Mouse (Mus musculus): Measurements from ENCODE around the gene Nrarp. TPM values are rescaled to one million over a fixed set of nuclear protein-coding genes. Genes with fewer than 3 reads are reported as not detected.

Nrarp gene
- polyA plus RNA-seq, 1 experiment from 2014 or later: 2.1 TPM

GRCm38 (mm10) chr2:25217666-25218065 is 37.1 kb downstream of the Nrarp start:
- Histone ChIP-seq H3K27ac (replicated peaks) (no peak overlapping the region), H3K9ac (no peak overlapping the region), H3K4me2 (no peak overlapping the region), H3K27me3 (peaks cover 4% of the 10 kb centered on the region; the same call in 1 of the 2 replicates), H3K4me1 (replicated peaks) (peaks cover 8% of the 10 kb centered on the region), H3K4me3 (replicated peaks) (no peak overlapping the region), H3K9me3 (replicated peaks) (no peaks in the 10 kb centered on the region), H3K36me3 (replicated peaks) (peaks cover 15% of the 10 kb centered on the region)
- no peak for ATAC-seq (ENCODE audit: insufficient read depth)
- WGBS (ENCODE audit: insufficient replicate concordance): 48% methylated on average over 2 of the region's 2 CpGs

GRCm38 (mm10) chr2:25218445-25218844 is 37.9 kb downstream of the Nrarp start, which contains the start of gene Fam166a:
Gene Fam166a, plus strand, starts transcription at chr2:25218745.
- H3K4me3 ChIP-seq (replicated peaks): no peak within 1 kb of the TSS
- no peaks in the 10 kb centered on the region for H3K9me3 ChIP-seq (replicated peaks)
- H3K4me1 ChIP-seq (replicated peaks): peaks cover 16% of the 10 kb centered on the region
- no peak within 1 kb of the TSS for H3K4me2 ChIP-seq
- peaks cover 4% of the 10 kb centered on the region; the same call in 1 of the 2 replicates for H3K27me3 ChIP-seq
- peaks cover 22% of the 10 kb centered on the region for H3K36me3 ChIP-seq (replicated peaks)
- ATAC-seq (ENCODE audit: insufficient read depth): no peak
- H3K9ac ChIP-seq: no peak within 1 kb of the TSS
- H3K27ac ChIP-seq (replicated peaks): no peak within 1 kb of the TSS

- Histone ChIP-seq H3K9ac (no peak overlapping the region), H3K27me3 (no peaks in the 10 kb centered on the region), H3K27ac (replicated peaks) (no peak overlapping the region), H3K36me3 (replicated peaks) (peaks cover 27% of the 10 kb centered on the region), H3K4me1 (replicated peaks) (peaks cover 28% of the 10 kb centered on the region), H3K4me3 (replicated peaks) (peak overlapping the region; percentile 4; the same call in 1 of the 2 replicates), H3K4me2 (0 out of 2 replicates have a peak overlapping the region, but pooled peaks have one; percentile 36), H3K9me3 (replicated peaks) (no peaks in the 10 kb centered on the region)
- no peak for ATAC-seq (ENCODE audit: insufficient read depth)
- WGBS (ENCODE audit: insufficient replicate concordance): 68% methylated on average over 5 of the region's 5 CpGs
These were observed 40.8 kb downstream of the Nrarp start for GRCm38 (mm10) chr2:25221331-25221772.

GRCm38 (mm10) chr2:25223681-25224491 is 43.3 kb downstream of the Nrarp start:
- peak; percentile 76 for ATAC-seq (ENCODE audit: insufficient read depth)
- peaks cover 46% of the 10 kb centered on the region for H3K4me1 ChIP-seq (replicated peaks)
- H3K9ac ChIP-seq: peak overlapping the region; percentile 95
- H3K4me2 ChIP-seq: peak overlapping the region; percentile 84
- peak overlapping the region; percentile 100 for H3K27ac ChIP-seq (replicated peaks)
- H3K36me3 ChIP-seq (replicated peaks): peaks cover 27% of the 10 kb centered on the region
- no peaks in the 10 kb centered on the region for H3K9me3 ChIP-seq (replicated peaks)
- H3K27me3 ChIP-seq: no peaks in the 10 kb centered on the region
- under 1% methylated on average over 52 of the region's 53 CpGs for WGBS (ENCODE audit: insufficient replicate concordance)
- peak overlapping the region; percentile 86 for H3K4me3 ChIP-seq (replicated peaks)

GRCm38 (mm10) chr2:25224492-25224765 is 43.9 kb downstream of the Nrarp start, which contains the start of gene Tubb4b:
Gene Tubb4b, minus strand, starts transcription at chr2:25224702.
- Histone ChIP-seq H3K4me2 (peak within 1 kb of the TSS; percentile 84), H3K27me3 (no peaks in the 10 kb centered on the region; the same call in 1 of the 2 replicates), H3K4me1 (replicated peaks) (peaks cover 49% of the 10 kb centered on the region), H3K4me3 (replicated peaks) (peak within 1 kb of the TSS; percentile 86), H3K36me3 (replicated peaks) (peaks cover 27% of the 10 kb centered on the region), H3K9ac (peak within 1 kb of the TSS; percentile 95), H3K9me3 (replicated peaks) (no peaks in the 10 kb centered on the region), H3K27ac (replicated peaks) (peak within 1 kb of the TSS; percentile 100)
- under 1% methylated on average over 17 of the region's 17 CpGs for WGBS (ENCODE audit: insufficient replicate concordance)
- no peak for ATAC-seq (ENCODE audit: insufficient read depth)

- peak overlapping the region; percentile 86 for H3K4me3 ChIP-seq (replicated peaks)
- H3K4me1 ChIP-seq (replicated peaks): peaks cover 49% of the 10 kb centered on the region
- 2% methylated on average over 41 of the region's 41 CpGs for WGBS (ENCODE audit: insufficient replicate concordance)
- H3K4me2 ChIP-seq: peak overlapping the region; percentile 74
- peaks cover 1% of the 10 kb centered on the region; the same call in 1 of the 2 replicates for H3K27me3 ChIP-seq
- no peaks in the 10 kb centered on the region for H3K9me3 ChIP-seq (replicated peaks)
- H3K27ac ChIP-seq (replicated peaks): peak overlapping the region; percentile 98
- peaks cover 27% of the 10 kb centered on the region for H3K36me3 ChIP-seq (replicated peaks)
- peak; percentile 91 for ATAC-seq (ENCODE audit: insufficient read depth)
- H3K9ac ChIP-seq: peak overlapping the region; percentile 78
These were observed 44.5 kb downstream of the Nrarp start for GRCm38 (mm10) chr2:25224766-25225752.

GRCm38 (mm10) chr2:25225811-25226379 is 45.3 kb downstream of the Nrarp start:
- no peaks in the 10 kb centered on the region for H3K9me3 ChIP-seq (replicated peaks)
- peak overlapping the region; percentile 98 for H3K27ac ChIP-seq (replicated peaks)
- ATAC-seq (ENCODE audit: insufficient read depth): no peak
- peaks cover 49% of the 10 kb centered on the region for H3K4me1 ChIP-seq (replicated peaks)
- 78% methylated on average over 8 of the region's 8 CpGs for WGBS (ENCODE audit: insufficient replicate concordance)
- peak overlapping the region; percentile 70 for H3K4me3 ChIP-seq (replicated peaks)
- H3K4me2 ChIP-seq: peak overlapping the region; percentile 74
- H3K9ac ChIP-seq: peak overlapping the region; percentile 78
- H3K36me3 ChIP-seq (replicated peaks): peaks cover 27% of the 10 kb centered on the region
- peaks cover 8% of the 10 kb centered on the region; the same call in 1 of the 2 replicates for H3K27me3 ChIP-seq

GRCm38 (mm10) chr2:25226864-25227263 is 46.3 kb downstream of the Nrarp start:
- Histone ChIP-seq H3K4me3 (replicated peaks) (no peak overlapping the region), H3K27ac (replicated peaks) (peak overlapping the region; percentile 2; the same call in 1 of the 2 replicates), H3K9me3 (replicated peaks) (no peaks in the 10 kb centered on the region), H3K9ac (no peak overlapping the region), H3K36me3 (replicated peaks) (peaks cover 20% of the 10 kb centered on the region), H3K4me1 (replicated peaks) (peaks cover 43% of the 10 kb centered on the region), H3K27me3 (peaks cover 17% of the 10 kb centered on the region), H3K4me2 (no peak overlapping the region)
- WGBS (ENCODE audit: insufficient replicate concordance): 80% methylated on average over 5 of the region's 5 CpGs
- ATAC-seq (ENCODE audit: insufficient read depth): no peak

GRCm38 (mm10) chr2:25227406-25227805 is 46.8 kb downstream of the Nrarp start:
- peaks cover 15% of the 10 kb centered on the region for H3K36me3 ChIP-seq (replicated peaks)
- 91% methylated on average over 4 of the region's 4 CpGs for WGBS (ENCODE audit: insufficient replicate concordance)
- H3K4me1 ChIP-seq (replicated peaks): peaks cover 41% of the 10 kb centered on the region
- H3K27me3 ChIP-seq: peaks cover 17% of the 10 kb centered on the region
- H3K9ac ChIP-seq: no peak overlapping the region
- H3K27ac ChIP-seq (replicated peaks): peak overlapping the region; percentile 71; the same call in 1 of the 2 replicates
- no peak overlapping the region for H3K4me2 ChIP-seq
- H3K4me3 ChIP-seq (replicated peaks): no peak overlapping the region
- ATAC-seq (ENCODE audit: insufficient read depth): no peak
- H3K9me3 ChIP-seq (replicated peaks): no peaks in the 10 kb centered on the region

- Histone ChIP-seq H3K36me3 (replicated peaks) (peaks cover 4% of the 10 kb centered on the region), H3K9ac (peak overlapping the region; percentile 46), H3K4me2 (peak overlapping the region; percentile 70), H3K9me3 (replicated peaks) (no peaks in the 10 kb centered on the region), H3K27me3 (peaks cover 25% of the 10 kb centered on the region), H3K27ac (replicated peaks) (peak overlapping the region; percentile 71), H3K4me1 (replicated peaks) (peaks cover 40% of the 10 kb centered on the region), H3K4me3 (replicated peaks) (peak overlapping the region; percentile 44)
- under 1% methylated on average over 7 of the region's 7 CpGs for WGBS (ENCODE audit: insufficient replicate concordance)
- no peak for ATAC-seq (ENCODE audit: insufficient read depth)
These were observed 47.9 kb downstream of the Nrarp start for GRCm38 (mm10) chr2:25228431-25228889.

Data from liver, embryonic 15.5 days (tissue).